Comparison of ENCODE assay signal across 16 mouse cellular contexts in genomic region chr13:5736472-5736871, GRCm38 (mm10).
"Had no signal": no experiment of that assay in that cellular context is flagged by ENCODE, and none has a peak within 500 bp of the region (broad histone marks: within the 10 kb centered on the region; RNA-seq: fewer than 3 reads in every experiment).

No protein-coding gene starts in this region.

- H3K9me3 ChIP-seq: neural tube, embryonic 13.5 days; neural tube, embryonic 15.5 days; stomach, embryonic 15.5 days had no signal

- H3K4me3 ChIP-seq: neural tube, embryonic 13.5 days; neural tube, embryonic 15.5 days; stomach, embryonic 15.5 days had no signal

- DNase-seq: retina, postnatal 1 day; right cerebral cortex, adult 18-20 months; right cerebral cortex, postnatal 14 days; right cerebral cortex, postnatal 25 days; right cerebral cortex, postnatal 4 days; spleen, adult 18-20 months; thymus, adult 18-20 months; thymus, adult 2 months; thymus, postnatal 14 days; thymus, postnatal 25 days; thymus, postnatal 36 days; thymus, postnatal 4 days had no signal

- H3K27ac ChIP-seq: neural tube, embryonic 13.5 days; neural tube, embryonic 15.5 days; stomach, embryonic 15.5 days; stomach, postnatal 0 days had no signal

- H3K36me3 ChIP-seq: neural tube, embryonic 13.5 days; neural tube, embryonic 15.5 days; stomach, embryonic 15.5 days had no signal

- H3K27me3 ChIP-seq: neural tube, embryonic 13.5 days; neural tube, embryonic 15.5 days; stomach, embryonic 15.5 days had no signal

- H3K9ac ChIP-seq: neural tube, embryonic 13.5 days; neural tube, embryonic 15.5 days; stomach, embryonic 15.5 days had no signal

- H3K4me2 ChIP-seq: neural tube, embryonic 13.5 days; neural tube, embryonic 15.5 days; stomach, embryonic 15.5 days had no signal

- H3K4me1 ChIP-seq: neural tube, embryonic 13.5 days; neural tube, embryonic 15.5 days; stomach, embryonic 15.5 days had no signal
